Mouse (Mus musculus) urinary bladder, postnatal 36 days (tissue): ENCODE measurements at regions not wholly inside any gene's neighbourhood (a gene's known extent, or its start where the extent isn't known, plus 50 kb on each side); places are given as distances from the start of the nearest gene placed in this dataset.

Experiments
- DNase-seq, 2 experiments: peaks; one replicate each; pipeline ENCODE4 v3.0.0; 2022; ENCODE audit warnings: low spot score in 2 of 2, mixed read lengths in 1 of 2

GRCm38 (mm10) chr17:83964454-83965211 lies 116.9 kb upstream of the Haao start:
- no peak for DNase-seq

GRCm38 (mm10) chr17:83963561-83963960 lies 115.8 kb upstream of the Haao start:
- no peak for DNase-seq

- DNase-seq, result no peak
Observed at GRCm38 (mm10) chr17:83962841-83963240, 115.1 kb upstream of the Haao start.

- no peak for DNase-seq
Observed at GRCm38 (mm10) chr17:83962126-83962525, 114.4 kb upstream of the Haao start.

- no peak for DNase-seq
Observed at GRCm38 (mm10) chr17:83960821-83961220, 113.1 kb upstream of the Haao start.

GRCm38 (mm10) chr17:83960158-83960557 lies 112.4 kb upstream of the Haao start:
- no peak for DNase-seq

- DNase-seq, result no peak
Observed at GRCm38 (mm10) chr17:83959159-83959848, 111.5 kb upstream of the Haao start.

- DNase-seq, result no peak
Observed at GRCm38 (mm10) chr17:83958706-83959105, 110.9 kb upstream of the Haao start.

GRCm38 (mm10) chr17:83957661-83958540 lies 110.1 kb upstream of the Haao start:
- DNase-seq, result no peak

- DNase-seq, result no peak
Observed at GRCm38 (mm10) chr17:83956821-83957565, 109.2 kb upstream of the Haao start.

- peak in 1 of 2 experiments; percentile 50 for DNase-seq
Observed at GRCm38 (mm10) chr17:83955978-83956377, 108.2 kb upstream of the Haao start.

- no peak for DNase-seq
Observed at GRCm38 (mm10) chr17:83955058-83955697, 107.4 kb upstream of the Haao start.

GRCm38 (mm10) chr17:83954291-83955057 lies 106.7 kb upstream of the Haao start:
- DNase-seq, result peak in 1 of 2 experiments; percentile 66

GRCm38 (mm10) chr17:83953656-83954055 lies 105.9 kb upstream of the Haao start:
- no peak for DNase-seq

- DNase-seq, result no peak
Observed at GRCm38 (mm10) chr17:83946718-83947117, 99.0 kb upstream of the Haao start.

GRCm38 (mm10) chr17:83939344-83939743 lies 91.6 kb upstream of the Haao start:
- no peak for DNase-seq

GRCm38 (mm10) chr17:83938671-83939244 lies 91.0 kb upstream of the Haao start:
- peak in 1 of 2 experiments; percentile 61 for DNase-seq

GRCm38 (mm10) chr17:83937576-83937975 lies 89.8 kb upstream of the Haao start:
- DNase-seq, result no peak

- DNase-seq, result no peak
Observed at GRCm38 (mm10) chr17:83936677-83937076, 88.9 kb upstream of the Haao start.

- DNase-seq, result no peak
Observed at GRCm38 (mm10) chr17:83935969-83936368, 88.2 kb upstream of the Haao start.
